Mouse (Mus musculus): ENCODE results near the gene Pgbd5. TPM values are rescaled to one million over a fixed set of nuclear protein-coding genes. Genes with fewer than 3 reads are reported as not detected.
"Not testable (repeated sequence)": the region's sequence is repeated elsewhere in the genome, so short reads cannot be mapped to it uniquely, and the experiment has no call there.

The Pgbd5 gene
- polyA plus RNA-seq, 1 experiment from 2014 or later = 0.16 TPM

- not testable (repeated sequence) for DNase-seq; H3K9me3 ChIP-seq (replicated peaks); H3K4me3 ChIP-seq (replicated peaks); H3K4me1 ChIP-seq (replicated peaks); H3K36me3 ChIP-seq; H3K4me2 ChIP-seq; ATAC-seq (ENCODE audit: low read depth); H3K27ac ChIP-seq; H3K9ac ChIP-seq
- peaks cover 32% of the 10 kb centered on the region for H3K27me3 ChIP-seq
- 33% methylated on average over 2 of the region's 2 CpGs for WGBS (ENCODE audit: insufficient replicate concordance)
Measured at GRCm38 (mm10) chr8:124428721-124429120, 10.7 kb downstream of the Pgbd5 start.

- Histone ChIP-seq H3K4me2 (no peak overlapping the region), H3K36me3 (no peaks in the 10 kb centered on the region), H3K4me3 (replicated peaks) (no peak overlapping the region), H3K9me3 (replicated peaks) (no peaks in the 10 kb centered on the region), H3K9ac (no peak overlapping the region), H3K27me3 (no peaks in the 10 kb centered on the region), H3K27ac (no peak overlapping the region), H3K4me1 (replicated peaks) (no peaks in the 10 kb centered on the region)
- ATAC-seq (ENCODE audit: low read depth) = no peak
- DNase-seq = no peak
- 30% methylated on average over 8 of the region's 8 CpGs for WGBS (ENCODE audit: insufficient replicate concordance)
Measured at GRCm38 (mm10) chr8:124421413-124421812, 18.0 kb downstream of the Pgbd5 start.

GRCm38 (mm10) chr8:124418927-124419326 lies 20.5 kb downstream of the Pgbd5 start:
- Histone ChIP-seq H3K4me1 (replicated peaks) (no peaks in the 10 kb centered on the region), H3K36me3 (no peaks in the 10 kb centered on the region), H3K27ac (no peak overlapping the region), H3K4me2 (no peak overlapping the region), H3K27me3 (no peaks in the 10 kb centered on the region), H3K9me3 (replicated peaks) (no peaks in the 10 kb centered on the region), H3K4me3 (replicated peaks) (no peak overlapping the region), H3K9ac (no peak overlapping the region)
- 79% methylated on average over 5 of the region's 5 CpGs for WGBS (ENCODE audit: insufficient replicate concordance)
- DNase-seq (no peak), ATAC-seq (ENCODE audit: low read depth) (no peak)

DNA sequence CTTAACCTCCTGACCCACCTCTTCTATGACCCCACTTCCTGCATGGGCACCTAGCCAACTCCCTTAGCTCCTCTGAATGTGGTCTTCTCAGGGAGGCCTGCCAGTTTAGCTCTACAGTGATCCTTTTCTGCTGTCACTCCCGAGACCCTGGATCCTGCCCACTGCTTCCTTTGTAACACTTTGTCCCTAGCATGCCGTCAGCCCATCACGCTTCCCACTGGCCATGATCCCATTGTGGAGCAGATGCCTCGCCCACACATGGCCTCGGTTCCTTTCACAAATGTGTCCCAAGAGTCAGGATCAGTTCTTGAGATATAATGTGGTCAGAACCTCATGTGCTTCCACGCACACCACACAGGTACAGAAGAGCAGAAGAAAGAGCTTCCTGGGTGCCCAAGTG lies 21.3 kb downstream of the Pgbd5 start:
- H3K27ac ChIP-seq = no peak overlapping the region
- no peaks in the 10 kb centered on the region for H3K27me3 ChIP-seq
- 57% methylated on average over 6 of the region's 6 CpGs for WGBS (ENCODE audit: insufficient replicate concordance)
- H3K36me3 ChIP-seq = no peaks in the 10 kb centered on the region
- H3K4me3 ChIP-seq (replicated peaks) = no peak overlapping the region
- no peaks in the 10 kb centered on the region for H3K4me1 ChIP-seq (replicated peaks)
- DNase-seq (no peak), ATAC-seq (ENCODE audit: low read depth) (no peak)
- H3K9ac ChIP-seq = no peak overlapping the region
- H3K4me2 ChIP-seq = no peak overlapping the region
- no peaks in the 10 kb centered on the region for H3K9me3 ChIP-seq (replicated peaks)

- H3K27me3 ChIP-seq = no peaks in the 10 kb centered on the region
- H3K4me1 ChIP-seq (replicated peaks) = no peaks in the 10 kb centered on the region
- WGBS (ENCODE audit: insufficient replicate concordance) = 54% methylated on average over 7 of the region's 7 CpGs
- H3K4me3 ChIP-seq (replicated peaks) = no peak overlapping the region
- ATAC-seq (ENCODE audit: low read depth) (no peak), DNase-seq (no peak)
- no peak overlapping the region for H3K4me2 ChIP-seq
- H3K36me3 ChIP-seq = no peaks in the 10 kb centered on the region
- no peak overlapping the region for H3K27ac ChIP-seq
- no peaks in the 10 kb centered on the region for H3K9me3 ChIP-seq (replicated peaks)
- H3K9ac ChIP-seq = no peak overlapping the region
Measured at GRCm38 (mm10) chr8:124416646-124417045, 22.8 kb downstream of the Pgbd5 start.

- no peak for ATAC-seq (ENCODE audit: low read depth)
- no peak for DNase-seq
- WGBS (ENCODE audit: insufficient replicate concordance) = 48% methylated on average over 3 of the region's 3 CpGs
- H3K27ac ChIP-seq = no peak overlapping the region
- H3K27me3 ChIP-seq = no peaks in the 10 kb centered on the region
- H3K4me1 ChIP-seq (replicated peaks) = no peaks in the 10 kb centered on the region
- H3K9ac ChIP-seq = no peak overlapping the region
- no peaks in the 10 kb centered on the region for H3K36me3 ChIP-seq
- no peak overlapping the region for H3K4me3 ChIP-seq (replicated peaks)
- H3K4me2 ChIP-seq = no peak overlapping the region
- no peaks in the 10 kb centered on the region for H3K9me3 ChIP-seq (replicated peaks)
Measured at GRCm38 (mm10) chr8:124415789-124416188, 23.7 kb downstream of the Pgbd5 start.

- no peaks in the 10 kb centered on the region for H3K27me3 ChIP-seq
- H3K27ac ChIP-seq = no peak overlapping the region
- H3K4me3 ChIP-seq (replicated peaks) = no peak overlapping the region
- no peak overlapping the region for H3K9ac ChIP-seq
- H3K4me2 ChIP-seq = no peak overlapping the region
- ATAC-seq (ENCODE audit: low read depth) (no peak), DNase-seq (no peak)
- WGBS (ENCODE audit: insufficient replicate concordance) = 70% methylated on average over 8 of the region's 8 CpGs
- H3K9me3 ChIP-seq (replicated peaks) = no peaks in the 10 kb centered on the region
- H3K36me3 ChIP-seq = no peaks in the 10 kb centered on the region
- H3K4me1 ChIP-seq (replicated peaks) = no peaks in the 10 kb centered on the region
Measured at GRCm38 (mm10) chr8:124415002-124415401, 24.5 kb downstream of the Pgbd5 start.

DNA sequence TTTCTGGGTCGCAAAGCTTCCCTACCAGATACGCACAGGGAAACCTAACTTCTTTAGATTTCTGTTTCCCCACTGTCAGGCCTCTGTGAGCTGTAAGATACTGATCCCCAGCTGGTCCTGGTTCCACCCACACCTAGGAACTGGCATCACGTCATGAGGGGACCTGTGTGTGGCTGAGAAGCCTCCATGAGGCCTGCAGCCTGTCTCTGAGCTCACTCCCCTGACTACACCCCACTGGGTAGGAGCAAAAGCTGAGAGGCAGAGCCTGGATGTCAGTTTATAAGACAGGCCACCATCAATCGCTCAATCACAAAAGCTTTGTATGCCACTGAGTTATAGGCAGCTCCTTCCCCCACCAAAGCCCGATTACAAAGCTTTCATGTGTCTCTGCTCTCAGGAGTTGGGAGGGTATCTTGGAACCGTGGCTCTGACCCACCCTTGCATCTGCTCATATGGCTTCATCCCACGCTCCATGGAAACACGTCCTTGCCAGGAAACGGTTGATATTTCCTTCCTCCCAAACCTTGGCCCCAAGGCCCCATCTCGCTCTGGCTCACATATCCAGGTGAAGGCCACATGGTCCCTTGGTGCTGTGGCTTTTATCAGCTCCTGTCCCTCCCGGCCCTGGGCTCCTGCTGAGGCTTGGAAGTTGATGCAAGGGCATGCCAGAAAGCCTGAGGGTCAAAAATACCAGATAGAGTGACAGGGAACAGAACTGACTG lies 26.1 kb downstream of the Pgbd5 start:
- H3K4me3 ChIP-seq (replicated peaks) = no peak overlapping the region
- no peaks in the 10 kb centered on the region for H3K9me3 ChIP-seq (replicated peaks)
- H3K4me1 ChIP-seq (replicated peaks) = no peaks in the 10 kb centered on the region
- no peaks in the 10 kb centered on the region for H3K36me3 ChIP-seq
- H3K27me3 ChIP-seq = no peaks in the 10 kb centered on the region
- WGBS (ENCODE audit: insufficient replicate concordance) = 55% methylated on average over 11 of the region's 11 CpGs
- DNase-seq = no peak
- no peak overlapping the region for H3K27ac ChIP-seq
- H3K9ac ChIP-seq = no peak overlapping the region
- H3K4me2 ChIP-seq = no peak overlapping the region
- ATAC-seq (ENCODE audit: low read depth) = no peak

GRCm38 (mm10) chr8:124412496-124413243 lies 26.8 kb downstream of the Pgbd5 start:
- H3K27me3 ChIP-seq = no peaks in the 10 kb centered on the region
- H3K9me3 ChIP-seq (replicated peaks) = no peaks in the 10 kb centered on the region
- no peak for DNase-seq
- no peaks in the 10 kb centered on the region for H3K36me3 ChIP-seq
- H3K27ac ChIP-seq = no peak overlapping the region
- H3K4me3 ChIP-seq (replicated peaks) = no peak overlapping the region
- H3K9ac ChIP-seq = no peak overlapping the region
- ATAC-seq (ENCODE audit: low read depth) = no peak
- 65% methylated on average over 19 of the region's 19 CpGs for WGBS (ENCODE audit: insufficient replicate concordance)
- H3K4me2 ChIP-seq = no peak overlapping the region
- no peaks in the 10 kb centered on the region for H3K4me1 ChIP-seq (replicated peaks)

DNA sequence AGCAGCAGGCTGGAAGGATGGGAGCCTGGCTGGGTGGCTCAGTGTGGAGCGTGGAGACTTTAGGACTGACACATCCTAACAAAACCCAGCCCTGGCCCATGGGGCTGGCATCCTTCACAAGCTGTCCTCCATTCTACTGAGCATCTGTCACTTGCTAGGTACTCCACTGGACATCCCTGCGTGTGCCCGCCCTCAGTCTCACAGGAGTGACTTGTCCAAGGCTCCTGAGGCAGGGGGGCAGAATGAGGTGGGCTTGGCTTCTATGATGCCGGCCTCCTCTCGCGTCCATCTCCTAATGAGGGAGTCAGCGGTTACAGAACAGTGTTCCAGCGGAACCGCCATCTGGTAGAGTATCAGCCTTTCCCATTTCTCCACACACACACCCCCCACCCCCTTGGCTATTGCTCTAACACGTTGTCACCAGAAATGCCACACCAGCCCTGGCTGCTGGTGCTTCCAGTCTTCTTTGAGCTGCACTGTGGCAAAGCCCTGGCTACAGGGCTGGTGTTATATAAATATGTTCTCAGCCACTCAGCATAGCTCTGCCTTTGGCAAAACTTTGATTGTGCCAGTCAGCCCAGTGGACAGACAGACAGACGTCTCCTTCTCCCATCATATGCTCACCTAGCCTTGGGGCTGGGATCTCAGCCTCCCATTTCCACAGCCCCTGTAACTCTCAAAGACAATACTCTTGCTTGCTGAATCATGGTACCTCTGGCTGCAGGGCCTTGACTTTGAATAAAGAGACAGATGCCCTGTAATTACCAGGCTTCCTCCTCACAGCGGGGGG lies 34.8 kb downstream of the Pgbd5 start:
- DNase-seq (no peak), ATAC-seq (ENCODE audit: low read depth) (no peak)
- WGBS (ENCODE audit: insufficient replicate concordance) = 66% methylated on average over 11 of the region's 12 CpGs
- Histone ChIP-seq H3K27ac (no peak overlapping the region), H3K27me3 (no peaks in the 10 kb centered on the region), H3K9ac (no peak overlapping the region), H3K4me3 (replicated peaks) (no peak overlapping the region), H3K4me1 (replicated peaks) (no peaks in the 10 kb centered on the region), H3K9me3 (replicated peaks) (no peaks in the 10 kb centered on the region), H3K4me2 (no peak overlapping the region), H3K36me3 (no peaks in the 10 kb centered on the region)

DNA sequence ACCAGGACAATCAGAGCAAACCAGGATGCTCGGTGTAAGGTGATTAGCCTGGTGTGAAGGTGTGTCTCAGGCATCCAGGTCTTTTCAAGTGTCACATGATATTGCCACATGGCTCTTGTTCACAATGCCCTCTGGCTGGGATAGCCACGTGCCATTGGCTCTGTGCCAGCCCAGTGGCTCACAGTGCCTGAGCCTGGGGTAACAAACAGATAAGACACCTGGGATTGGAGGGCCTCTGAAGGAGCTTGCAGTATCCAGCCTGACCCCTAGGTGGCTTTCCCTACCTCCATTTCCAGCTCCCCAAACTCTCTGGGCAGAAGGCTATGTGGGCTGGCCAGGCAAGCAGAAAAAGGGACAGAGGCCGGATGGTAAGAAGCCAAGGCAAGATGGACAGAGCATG lies 35.6 kb downstream of the Pgbd5 start:
- ATAC-seq (ENCODE audit: low read depth) (no peak), DNase-seq (peak; percentile 3)
- H3K9ac ChIP-seq = no peak overlapping the region
- H3K4me1 ChIP-seq (replicated peaks) = no peaks in the 10 kb centered on the region
- H3K4me2 ChIP-seq = no peak overlapping the region
- no peaks in the 10 kb centered on the region for H3K9me3 ChIP-seq (replicated peaks)
- no peak overlapping the region for H3K27ac ChIP-seq
- H3K27me3 ChIP-seq = no peaks in the 10 kb centered on the region
- no peaks in the 10 kb centered on the region for H3K36me3 ChIP-seq
- 34% methylated on average over 3 of the region's 3 CpGs for WGBS (ENCODE audit: insufficient replicate concordance)
- no peak overlapping the region for H3K4me3 ChIP-seq (replicated peaks)

All from liver, embryonic 13.5 days (tissue).